Mouse (Mus musculus) ovary, postnatal 36 days (tissue): ENCODE measurements around the gene Lancl1.

Experiments used
- DNase-seq: peaks from one replicate; pipeline ENCODE4 v3.0.0; 2022; ENCODE audit warnings: low spot score, mixed read lengths

Gene Lancl1

DNA sequence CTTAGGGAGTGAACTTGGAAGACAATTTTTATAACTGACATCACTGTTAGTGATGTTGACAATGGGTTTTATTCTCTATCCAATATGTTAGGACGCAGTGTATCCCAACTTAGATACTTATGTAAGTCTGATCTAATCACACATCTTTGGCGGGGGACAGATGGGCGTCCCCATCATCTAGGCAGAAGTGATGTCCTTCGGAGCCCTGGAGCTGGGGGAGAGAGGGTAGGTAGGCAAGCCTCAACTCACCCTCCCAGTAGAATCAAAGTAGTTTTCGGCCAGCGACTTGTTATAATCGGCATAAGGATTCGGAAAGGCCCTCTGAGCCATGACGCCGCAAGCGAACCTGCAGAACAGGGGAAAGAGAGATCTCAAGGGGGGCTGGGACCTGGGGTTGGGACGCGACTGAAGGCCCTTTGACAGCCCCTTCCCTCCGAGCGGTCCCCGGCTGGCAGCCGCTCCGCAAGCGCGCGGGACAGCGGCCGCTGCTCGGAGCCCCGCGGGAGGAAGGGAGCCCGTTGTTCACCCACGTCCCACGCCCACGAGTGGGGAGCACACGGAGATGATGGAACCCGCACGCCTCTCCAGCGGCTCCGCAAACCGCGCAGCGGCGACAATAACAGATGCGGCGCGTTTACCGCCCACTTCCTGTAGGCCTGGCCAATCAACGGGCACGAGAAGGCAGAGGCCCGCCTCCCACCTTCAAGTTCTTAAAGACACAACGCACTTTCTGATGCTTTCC lies at the start of gene Lancl1:
Gene Lancl1, minus strand, starts transcription at position 627 of the 742 bp plus-strand sequence.
- DNase-seq, result peak; percentile 85

DNA sequence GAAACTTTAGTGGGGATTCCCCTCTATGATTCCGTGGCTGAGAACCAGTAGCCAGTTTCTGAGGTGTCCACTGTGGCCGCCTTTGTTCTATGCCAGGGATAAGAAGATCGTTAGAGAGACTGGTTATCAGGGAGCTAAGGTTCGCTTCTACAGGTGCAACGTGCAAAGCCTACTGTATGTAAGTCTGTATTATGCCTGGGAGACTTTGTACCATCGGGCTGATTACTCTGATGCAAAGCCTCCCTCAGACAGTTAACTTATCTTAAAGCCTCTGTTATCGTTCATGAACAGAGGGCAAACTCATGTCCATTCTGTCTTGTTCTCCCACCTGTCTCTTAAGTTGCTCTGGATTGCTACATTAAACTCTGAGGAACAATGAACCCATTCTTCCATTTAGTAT lies 40.5 kb upstream of the Lancl1 start:
- no peak for DNase-seq

DNA sequence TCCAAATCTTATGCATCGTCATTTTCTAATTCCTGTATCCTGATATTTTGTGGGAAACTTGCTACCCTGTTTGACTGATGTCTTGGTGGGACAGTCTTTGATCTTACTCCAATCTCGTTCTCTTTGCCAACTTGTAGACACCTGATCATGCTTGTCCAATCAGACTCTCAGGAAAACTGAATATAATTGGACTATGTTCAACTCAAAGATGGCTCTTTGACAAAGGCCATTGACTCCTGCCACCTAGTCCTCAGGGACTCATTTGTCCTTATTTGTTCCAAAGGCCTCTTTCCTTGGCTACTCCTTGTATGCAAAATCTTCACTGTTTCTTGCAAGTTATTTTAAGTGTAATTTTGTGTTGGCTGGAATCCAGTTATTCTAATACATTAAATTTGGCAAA lies 40.0 kb upstream of the Lancl1 start:
- DNase-seq, result no peak

DNA sequence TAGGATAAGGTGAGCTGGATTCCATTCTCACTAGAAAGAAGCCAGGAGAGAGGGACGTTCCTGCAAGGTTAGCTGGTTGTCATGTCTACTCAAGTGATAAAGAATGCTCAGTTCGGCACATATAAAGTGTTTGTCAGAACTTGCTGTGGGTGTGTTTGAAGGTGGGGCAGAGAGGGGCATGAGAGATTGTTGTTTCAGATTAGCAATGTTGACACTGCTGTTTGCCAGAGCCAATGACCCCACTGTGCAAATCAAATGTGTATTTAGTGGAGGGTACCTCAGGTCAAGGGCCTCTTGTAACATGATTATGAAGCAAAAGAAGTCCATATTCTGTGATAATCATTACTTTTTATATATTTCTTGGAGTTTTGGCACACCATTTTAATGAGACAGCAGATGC lies 39.1 kb upstream of the Lancl1 start:
- DNase-seq, result no peak

DNA sequence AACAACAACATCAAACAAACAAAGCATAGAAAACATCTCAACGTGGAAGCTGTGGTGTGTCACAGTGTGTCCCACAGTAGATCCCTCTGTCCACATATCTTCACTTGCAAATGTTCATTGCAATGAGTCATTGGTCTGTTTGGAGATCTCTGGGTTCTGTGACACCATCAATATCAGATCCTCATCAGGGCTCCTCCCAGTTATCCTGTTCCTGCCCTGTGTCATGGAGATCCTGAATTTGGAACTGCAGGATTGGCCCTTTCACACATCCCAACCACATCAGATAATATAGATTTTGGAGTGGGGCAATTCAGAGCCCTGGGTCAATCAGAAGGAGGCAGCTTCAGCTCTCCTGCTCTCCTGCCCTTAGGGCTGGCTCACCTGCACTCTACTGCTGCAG lies 28.9 kb upstream of the Lancl1 start:
- no peak for DNase-seq

DNA sequence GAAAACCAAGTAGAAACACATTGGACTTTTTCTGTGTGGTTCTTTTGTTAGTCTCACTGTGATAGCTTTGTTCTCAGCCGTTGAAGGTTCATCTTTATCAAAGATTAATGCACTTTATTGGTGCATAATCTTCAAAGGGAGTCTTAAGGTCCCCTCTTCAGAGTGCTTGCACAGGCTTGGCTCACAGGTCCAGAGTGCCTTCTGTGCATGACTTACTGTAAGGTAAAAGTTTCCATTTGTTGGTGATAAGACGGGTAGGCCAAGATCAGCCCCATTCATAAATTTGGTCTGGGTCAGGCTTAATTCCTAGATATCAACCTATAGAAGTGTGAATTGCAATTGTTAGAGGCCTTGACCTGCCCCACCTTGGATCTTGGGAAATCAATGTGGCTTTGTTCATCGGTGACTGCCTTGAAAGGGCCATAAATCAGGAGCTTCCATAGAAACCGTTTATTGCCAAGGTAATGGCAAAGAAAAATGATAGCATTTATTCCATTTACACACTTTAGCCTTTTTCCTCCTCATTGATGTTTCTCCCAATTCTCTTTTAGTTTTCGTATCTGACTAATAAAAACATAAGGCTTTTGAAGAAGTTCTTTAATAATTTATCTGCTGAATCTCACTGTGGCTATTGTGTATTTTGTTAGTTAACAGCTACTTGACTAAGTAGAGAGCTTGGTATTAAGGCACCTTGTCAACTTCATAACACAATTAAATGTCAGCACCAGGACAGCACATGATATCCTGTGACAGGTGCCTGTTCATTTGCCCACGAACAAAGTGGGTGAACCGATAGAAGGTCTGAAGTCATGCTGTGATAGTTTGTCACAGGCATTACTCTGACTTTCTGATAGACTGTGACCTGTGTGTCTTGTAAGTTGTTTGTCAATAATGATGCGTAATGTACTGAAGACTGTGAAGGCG lies 26.9 kb upstream of the Lancl1 start:
- DNase-seq, result no peak

DNA sequence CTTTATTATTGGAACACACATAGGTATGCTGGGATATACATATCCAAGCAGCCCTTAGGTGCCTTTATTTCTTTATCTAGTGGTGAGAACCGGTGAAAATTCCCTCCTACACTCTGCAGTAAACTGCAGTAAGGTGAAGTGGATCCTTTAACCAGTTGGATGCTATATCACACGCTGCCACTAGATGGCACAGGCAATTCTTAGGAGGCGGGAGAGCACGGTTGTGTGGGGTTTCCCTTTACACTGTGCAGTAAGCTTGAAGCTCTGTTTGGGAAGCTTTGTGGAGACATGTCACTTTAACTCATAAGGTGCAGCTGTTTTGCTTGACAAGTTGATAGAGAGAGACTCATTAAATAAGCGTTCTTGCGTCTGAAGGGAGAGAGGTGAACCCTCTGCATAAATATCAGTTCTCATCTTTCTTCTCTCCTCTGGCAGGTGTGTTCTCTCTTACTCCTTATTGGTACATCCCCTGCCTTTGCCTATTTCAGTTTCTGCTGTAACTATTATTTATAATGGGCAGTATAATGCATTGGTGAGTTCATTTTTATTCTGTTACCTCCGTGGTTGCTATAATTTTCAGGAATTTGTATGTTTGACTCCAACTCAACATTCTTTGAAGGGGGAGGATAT lies 22.9 kb upstream of the Lancl1 start:
- peak; percentile 38 for DNase-seq

DNA sequence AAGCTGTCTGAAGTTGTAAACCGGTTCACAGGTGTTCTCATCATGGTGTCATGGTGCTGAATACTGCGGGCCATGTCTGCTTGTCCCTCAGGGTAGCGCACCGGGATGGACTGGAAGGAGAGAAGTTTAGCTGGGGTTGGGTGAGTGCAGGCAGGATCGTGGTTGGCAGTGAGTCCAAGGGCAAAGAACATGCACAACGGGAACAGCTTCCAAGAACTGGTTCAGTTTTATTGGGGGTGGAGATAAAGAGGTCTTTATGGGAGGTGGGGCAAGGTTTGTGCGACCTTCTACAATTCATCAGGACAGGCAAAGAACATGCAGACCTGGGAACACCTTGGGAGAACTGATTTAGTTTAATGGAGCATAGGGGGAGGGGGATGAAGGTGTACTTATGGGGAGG lies 17.1 kb upstream of the Lancl1 start:
- DNase-seq, result no peak

DNA sequence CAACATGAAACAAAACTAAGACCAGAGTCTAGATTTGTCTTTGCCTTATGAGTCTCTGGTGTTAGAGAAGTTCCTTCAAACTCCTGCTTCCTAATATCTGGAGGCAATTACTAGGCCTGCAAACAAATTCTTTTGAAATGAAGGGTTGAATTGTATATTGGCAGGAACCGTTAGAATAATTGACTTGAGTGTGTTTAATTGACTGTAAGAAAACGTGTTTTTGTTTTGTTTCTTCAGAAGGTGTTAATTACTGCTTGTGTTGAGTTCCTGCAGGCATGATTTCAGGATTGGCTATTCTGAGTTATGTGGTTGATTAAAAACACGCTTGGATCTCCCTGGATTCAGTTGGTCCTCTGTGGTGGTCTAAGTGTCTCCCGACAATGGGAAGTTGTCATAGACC lies 14.0 kb upstream of the Lancl1 start:
- DNase-seq, result no peak

DNA sequence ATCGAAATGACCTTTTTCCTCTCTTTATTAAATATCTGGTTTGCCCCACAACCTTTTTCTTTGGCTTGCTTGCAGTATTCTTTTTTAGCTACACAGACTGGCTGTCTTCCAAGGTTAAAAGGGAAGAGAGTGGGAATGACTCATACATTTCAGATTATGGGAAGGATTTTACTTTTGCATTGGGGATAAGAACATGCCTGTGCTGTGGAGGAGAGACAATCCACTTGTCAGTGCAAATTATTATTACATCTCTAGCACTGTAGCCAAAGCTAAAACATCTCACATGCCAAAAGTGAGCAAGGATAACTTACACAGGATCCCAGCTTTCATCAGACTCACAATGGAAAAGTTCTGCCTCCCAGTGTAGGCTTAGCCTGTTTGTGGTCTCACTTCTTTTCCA lies 10.9 kb upstream of the Lancl1 start:
- DNase-seq, result no peak

DNA sequence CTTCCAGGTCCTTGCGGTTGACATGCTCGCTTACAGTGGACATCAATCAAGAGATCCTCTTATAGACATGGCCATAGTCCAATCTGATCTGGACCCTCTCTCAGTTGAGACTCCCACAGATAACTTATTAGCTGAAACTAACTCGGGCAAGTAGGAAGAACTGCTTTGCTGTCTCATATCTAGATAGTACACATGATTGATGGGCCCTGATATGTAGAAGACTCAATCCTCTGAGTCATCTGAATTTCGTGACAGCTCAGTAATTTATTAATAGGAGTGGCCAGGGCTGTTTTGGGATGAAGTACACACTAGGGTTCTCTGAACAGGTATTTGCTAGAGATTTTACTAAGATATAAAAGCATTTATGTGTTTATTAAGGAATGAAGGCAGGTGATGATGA lies 10.0 kb upstream of the Lancl1 start:
- no peak for DNase-seq

DNA sequence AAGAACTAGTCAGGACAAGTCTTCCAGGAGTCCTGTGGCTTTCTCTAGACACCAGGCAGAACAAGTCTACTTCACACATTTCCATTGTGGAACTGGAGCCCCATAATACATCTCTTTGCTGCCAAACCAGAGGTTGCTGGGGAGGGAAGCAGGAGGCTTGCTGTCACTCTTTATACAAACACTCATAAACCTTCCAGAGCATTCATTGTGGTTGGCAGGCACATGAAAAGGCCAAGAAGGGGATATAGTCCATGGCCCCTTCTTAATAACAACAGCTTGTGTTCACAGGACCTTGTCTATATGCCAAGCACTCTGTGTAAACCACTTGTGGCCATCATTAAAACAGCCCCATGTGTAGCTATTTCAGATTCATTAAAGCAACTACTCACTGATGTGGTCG lies 6.4 kb upstream of the Lancl1 start:
- DNase-seq, result no peak

DNA sequence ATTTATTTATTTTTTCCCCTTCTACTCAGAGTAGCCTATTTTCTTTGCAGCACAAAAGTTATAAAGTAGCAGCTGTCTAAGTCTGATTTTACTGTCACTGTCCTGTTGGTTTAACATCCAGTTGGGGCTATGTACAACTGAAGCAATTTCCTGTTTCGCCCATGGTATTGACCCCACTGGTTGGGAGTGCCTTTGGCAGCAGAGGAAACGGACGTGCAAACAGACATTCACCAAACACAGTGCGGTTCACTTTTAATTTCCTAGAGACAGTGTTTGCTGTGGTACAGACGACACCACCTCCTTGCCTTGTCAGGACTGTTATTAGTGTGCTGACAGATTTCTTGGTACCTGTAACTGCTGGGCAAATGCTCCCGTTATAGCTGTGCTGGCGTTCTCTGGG lies 3.9 kb upstream of the Lancl1 start:
- no peak for DNase-seq

DNA sequence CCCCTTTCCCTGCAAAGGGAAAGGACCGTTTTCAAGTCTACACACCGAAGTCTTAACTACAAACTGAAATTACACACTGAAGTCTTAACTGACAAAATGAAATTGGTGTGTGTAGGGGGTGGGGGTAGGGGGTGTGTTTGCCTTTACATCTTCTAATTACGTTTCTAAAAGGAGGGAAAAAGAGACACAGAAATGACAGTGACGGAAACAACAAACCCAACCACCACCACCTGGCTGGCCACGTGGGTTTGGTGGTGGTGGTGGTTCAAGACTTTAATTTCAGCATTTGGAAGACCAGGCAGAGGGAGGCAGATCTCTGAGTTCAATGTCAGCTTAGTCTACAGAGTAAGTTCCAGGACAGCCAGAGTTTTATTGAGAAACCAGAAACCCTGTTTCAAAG lies 411 bp upstream of the Lancl1 start:
- no peak for DNase-seq

DNA sequence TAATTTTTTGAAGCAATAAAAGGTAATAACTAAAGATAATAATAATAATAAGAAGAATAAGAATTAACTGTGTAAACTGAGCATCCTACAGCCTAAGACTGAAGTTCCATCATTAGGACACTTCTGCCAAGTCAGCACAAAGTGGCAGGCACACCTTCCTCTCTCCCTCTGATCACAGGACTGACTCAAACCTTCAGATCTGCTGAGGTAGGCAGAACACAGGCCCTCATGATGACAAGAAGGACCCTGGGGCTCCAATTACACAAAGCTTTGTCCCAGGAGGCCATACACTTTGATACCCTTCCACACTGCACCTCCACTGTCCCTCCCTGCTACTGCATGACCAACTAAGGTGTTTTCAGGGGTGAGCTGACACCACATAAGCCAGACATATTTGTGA lies 1.5 kb downstream of the Lancl1 start:
- DNase-seq, result no peak

DNA sequence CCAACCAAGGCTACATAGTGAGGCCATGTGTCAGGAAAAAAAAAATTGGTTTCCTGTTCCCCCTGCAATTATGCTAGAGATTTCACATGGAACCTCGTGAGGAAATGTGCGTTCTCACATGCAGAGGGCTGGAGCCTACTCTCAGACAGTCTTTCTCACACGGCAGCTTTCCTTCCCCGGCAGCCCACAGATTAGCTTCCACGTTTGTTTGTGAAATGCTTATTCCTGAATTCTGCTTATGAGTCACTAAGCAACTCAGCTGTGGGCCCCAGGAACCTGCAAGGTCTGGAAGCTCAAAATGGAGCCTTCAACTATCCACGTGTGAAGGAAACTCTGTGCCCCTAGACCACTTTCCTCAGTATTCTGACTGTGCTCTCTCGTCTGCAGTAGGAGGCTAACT lies 5.4 kb downstream of the Lancl1 start:
- DNase-seq, result no peak

DNA sequence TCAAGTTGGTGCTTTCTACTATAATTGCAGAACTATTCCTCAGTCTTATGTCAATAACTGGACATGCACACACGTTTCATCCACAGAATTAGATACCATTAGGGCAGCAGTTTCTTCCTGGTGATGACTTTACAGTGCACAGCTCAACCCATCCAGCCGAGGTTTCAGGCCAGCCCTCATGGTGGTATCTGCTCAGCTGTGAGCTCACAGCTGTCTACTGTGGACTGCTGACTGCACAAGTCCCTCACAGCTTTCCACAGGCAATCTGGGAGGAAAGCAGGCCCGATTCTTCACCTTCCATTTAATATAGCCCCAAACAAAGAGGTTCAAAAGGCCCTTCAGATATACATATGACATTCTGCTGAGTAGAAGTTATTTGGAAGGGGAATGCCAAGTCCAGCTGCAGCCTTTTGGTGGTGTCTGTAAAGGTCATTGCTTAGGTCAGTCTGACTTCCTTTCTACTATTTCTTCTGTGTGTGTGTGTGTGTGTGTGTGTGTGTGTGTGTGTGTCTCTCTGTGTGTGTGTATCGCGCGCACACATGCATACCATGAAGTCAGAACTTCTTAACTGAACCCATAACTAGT lies 11.7 kb downstream of the Lancl1 start:
- no peak for DNase-seq

DNA sequence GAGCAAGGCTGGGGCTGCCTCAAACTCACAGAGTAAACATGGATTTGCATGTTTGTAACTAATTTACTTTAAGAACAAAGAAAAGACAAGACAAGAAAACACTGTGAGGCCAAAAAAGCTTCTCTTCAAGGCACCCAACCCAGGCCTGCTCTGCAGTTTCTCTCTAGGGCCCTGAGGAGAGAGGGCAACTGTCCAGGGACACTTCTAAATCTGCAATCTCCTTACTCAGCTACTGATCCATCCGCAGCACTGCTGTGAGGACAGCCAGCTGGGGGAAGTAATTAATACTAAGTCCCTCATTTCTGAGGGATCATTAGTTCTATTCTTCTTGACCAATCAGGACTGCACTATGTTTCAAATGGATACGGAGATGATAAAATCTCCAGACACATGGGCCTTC lies 12.5 kb downstream of the Lancl1 start:
- DNase-seq, result no peak

DNA sequence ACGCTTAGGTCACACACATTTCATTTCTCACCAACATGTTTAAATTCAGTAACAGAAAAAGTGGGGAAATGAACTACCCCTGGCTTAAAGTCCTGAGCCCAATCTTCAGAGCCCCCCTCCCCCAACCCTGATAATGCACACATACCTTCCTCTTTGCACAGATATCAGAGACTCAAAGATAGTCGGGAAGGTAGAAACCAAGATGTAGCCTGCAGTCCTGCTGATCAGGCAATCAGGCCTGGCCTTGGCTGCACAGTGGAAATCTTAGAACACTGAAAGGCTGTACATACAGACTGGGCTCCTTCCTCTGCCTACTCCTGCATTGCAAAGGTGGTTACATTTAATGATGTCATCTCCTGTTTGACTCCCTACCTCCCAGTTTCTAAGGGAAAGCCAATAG lies 15.9 kb downstream of the Lancl1 start:
- DNase-seq, result no peak

DNA sequence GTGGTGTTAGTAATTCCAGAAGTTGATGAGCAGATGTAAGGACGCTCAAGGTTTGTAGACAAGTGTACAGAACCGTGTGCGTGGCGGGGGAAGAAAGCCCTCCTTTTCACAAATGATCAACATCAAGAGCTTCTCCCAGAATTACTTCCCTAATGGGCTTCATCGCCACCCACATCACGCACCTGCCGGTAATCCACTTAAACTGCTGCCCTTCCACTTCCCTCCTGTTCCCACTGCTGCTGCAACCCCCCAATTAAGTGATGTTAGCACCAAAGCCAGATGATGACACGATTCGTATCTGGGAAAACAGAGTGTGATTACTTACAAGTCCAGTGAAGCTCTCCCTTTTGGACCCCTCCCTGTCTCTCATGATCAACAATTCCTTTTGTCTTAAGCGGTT lies 16.6 kb downstream of the Lancl1 start:
- no peak for DNase-seq

DNA sequence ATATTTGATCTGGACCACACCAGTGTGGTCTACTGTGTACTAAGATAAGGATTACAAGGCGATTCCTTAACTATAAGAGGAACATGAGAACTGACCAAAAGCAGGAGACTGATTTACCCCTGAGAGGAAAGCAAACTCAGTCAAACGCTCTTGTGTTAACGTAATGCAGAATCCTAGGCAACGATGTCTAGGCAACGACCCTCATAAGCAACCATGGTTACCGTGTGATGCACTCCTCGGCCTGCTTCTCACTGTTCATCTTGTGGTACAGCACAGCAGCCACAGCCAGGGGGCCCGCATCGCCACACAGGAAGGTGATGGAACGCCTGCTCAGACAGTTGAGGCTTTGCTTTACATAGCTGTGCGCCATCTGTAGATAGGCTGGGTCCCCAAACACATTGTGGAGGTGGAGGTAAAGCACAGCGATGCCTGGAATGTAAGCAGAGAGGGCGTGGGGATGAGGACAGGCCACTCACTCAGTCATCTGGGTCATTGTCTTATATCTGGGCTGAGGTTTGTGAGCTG lies 18.0 kb downstream of the Lancl1 start:
- DNase-seq, result no peak

DNA sequence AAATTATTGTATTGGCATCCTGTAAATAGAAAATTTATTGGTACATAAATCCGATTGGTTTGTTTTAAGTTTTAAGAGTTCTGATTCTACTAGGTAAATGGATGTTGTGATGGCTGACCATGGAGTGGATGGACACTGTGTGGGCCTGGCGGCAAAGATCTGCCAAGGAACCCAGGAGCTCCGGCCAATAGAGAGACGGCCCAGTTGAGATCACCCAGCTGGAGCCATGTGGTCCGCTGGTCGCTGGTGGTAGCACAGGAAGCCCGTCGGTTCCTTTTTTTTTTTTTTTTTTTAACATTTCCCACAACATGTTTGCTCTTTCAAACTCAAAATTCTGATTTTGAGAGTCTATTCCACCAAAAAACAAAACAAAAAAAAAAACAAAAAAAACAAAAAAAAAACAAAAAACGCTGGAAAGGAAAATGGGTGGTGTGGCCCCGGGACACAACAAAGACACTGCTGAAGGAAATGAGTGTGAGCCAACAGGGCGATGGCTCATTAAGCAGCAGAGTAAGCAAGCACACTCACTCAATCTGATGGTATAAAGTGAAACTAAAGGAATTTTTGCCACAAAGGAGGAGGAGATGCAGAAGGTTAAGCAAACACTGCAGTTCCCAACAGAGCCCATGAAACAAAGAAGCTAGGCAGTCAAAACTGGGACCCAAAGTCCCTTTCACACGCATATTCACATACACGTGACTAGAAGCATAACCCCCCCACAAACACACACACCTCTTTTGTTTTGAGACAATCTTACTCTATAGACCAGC lies 21.4 kb downstream of the Lancl1 start:
- no peak for DNase-seq
